Comparison of ENCODE assay signal across 8 mouse cellular contexts in genomic region chr5:52516072-52516476, GRCm38 (mm10). TPM values are rescaled to one million over a fixed set of nuclear protein-coding genes. Genes with fewer than 3 reads are reported as not detected.
DNase-seq lines count a peak whose midpoint lies in the region; ATAC-seq and TF ChIP-seq lines count a peak whose summit lies in the region.

No protein-coding gene starts in this region.

- peaks cover 2% of the 10 kb centered on the region; the same call in 1 of the 2 replicates for H3K27me3 ChIP-seq in hindbrain, embryonic 11.5 days (ENCODE audit: control insufficient read depth, insufficient read depth, low read length)
- peaks cover 5% of the 10 kb centered on the region; the same call in 1 of the 2 replicates for H3K27me3 ChIP-seq in limb, embryonic 15.5 days

- peak overlapping the region; percentile 57 for H3K9ac ChIP-seq in hindbrain, embryonic 11.5 days (ENCODE audit: low read depth, low read length)
- H3K9ac ChIP-seq in limb, embryonic 15.5 days: no peak overlapping the region

- H3K9me3 ChIP-seq in hindbrain, embryonic 11.5 days (ENCODE audit: control insufficient read depth, low read length): no peaks in the 10 kb centered on the region
- no peaks in the 10 kb centered on the region for H3K9me3 ChIP-seq in limb, embryonic 15.5 days

- H3K4me1 ChIP-seq in hindbrain, embryonic 11.5 days (replicated peaks; ENCODE audit: control insufficient read depth, insufficient read depth, low read length): 0 out of 2 replicates have a peak, but pooled peaks cover 2% of the 10 kb centered on the region
- peaks cover 9% of the 10 kb centered on the region; the same call in 1 of the 2 replicates for H3K4me1 ChIP-seq in limb, embryonic 15.5 days

- intact Hi-C loops in left cerebral cortex, adult 2 months (cut with DNase I): loop anchor here (5.0 kb wide), 2 partner anchors 141 to 306 kb away; no protein-coding TSS in a partner anchor
- intact Hi-C loops in gastrocnemius, postnatal 14 days (cut with DNase I; ENCODE audit: low total_unique reads): no loop called here

- H3K27ac ChIP-seq in left cerebral cortex, adult 2 months: no peak overlapping the region
- no peak overlapping the region for H3K27ac ChIP-seq in hindbrain, embryonic 11.5 days (ENCODE audit: low read depth, low read length)
- H3K27ac ChIP-seq in limb, embryonic 15.5 days: no peak overlapping the region

- H3K36me3 ChIP-seq in hindbrain, embryonic 11.5 days (ENCODE audit: control insufficient read depth, insufficient read depth, low read length): no peaks in the 10 kb centered on the region
- no peaks in the 10 kb centered on the region for H3K36me3 ChIP-seq in limb, embryonic 15.5 days

- peak overlapping the region; percentile 58 for H3K4me2 ChIP-seq in hindbrain, embryonic 11.5 days (replicated peaks; ENCODE audit: low read depth, low read length)
- H3K4me2 ChIP-seq in limb, embryonic 15.5 days: peak overlapping the region; percentile 33

- peak; percentile 71 for ATAC-seq in common myeloid progenitor, adult 5-6 weeks (replicated peaks; ENCODE audit: low read depth, poor library complexity, severe bottlenecking)
- ATAC-seq in hindbrain, embryonic 11.5 days (ENCODE audit: low FRiP score): peak; percentile 61
- ATAC-seq in limb, embryonic 15.5 days (ENCODE audit: insufficient number of reproducible peaks, low FRiP score, low TSS enrichment, low read depth): no peak

- DNase-seq in left cerebral cortex, adult 2 months (ENCODE audit: extremely low spot score in 1 of 2, low spot score in 2 of 2): peak in 1 of 2 experiments; percentile 28
- no peak for DNase-seq in left cerebral cortex, adult 11 months (ENCODE audit: low spot score)
- DNase-seq in hindbrain, embryonic 11.5 days (ENCODE audit: low spot score): peak; percentile 64
- DNase-seq in right cerebral cortex, postnatal 10 days (ENCODE audit: low spot score in 2 of 2): peak; percentile 53
- no peak for DNase-seq in gastrocnemius, postnatal 14 days
- no peak for DNase-seq in ovary, postnatal 36 days (ENCODE audit: low spot score)

- H3K4me3 ChIP-seq in left cerebral cortex, adult 2 months: peak overlapping the region; percentile 28
- H3K4me3 ChIP-seq in hindbrain, embryonic 11.5 days (ENCODE audit: low read depth, low read length): peak overlapping the region; percentile 18
- peak overlapping the region; percentile 15; the same call in 1 of the 2 replicates for H3K4me3 ChIP-seq in limb, embryonic 15.5 days

- TF ChIP-seq CTCF in left cerebral cortex, adult 2 months (IDR thresholded peaks at IDR 0.05): no peak

- 11% methylated on average over 21 of the region's 21 CpGs for WGBS in hindbrain, embryonic 11.5 days
- 15% methylated on average over 21 of the region's 21 CpGs for WGBS in limb, embryonic 15.5 days

RNA-seq across cellular contexts. Expression of gene Ccdc149, which starts 44.8 kb away (rescaled TPM):
- 10 to 100 TPM; 68.2 to 75.8 TPM for total RNA-seq in left cerebral cortex, adult 2 months (2021)
- 1.1 TPM in 1 of 2 replicates, not detected in the other for total RNA-seq in common myeloid progenitor, adult 5-6 weeks (2017)
- 3.1 and 3.4 TPM in 2 replicates for polyA plus RNA-seq in hindbrain, embryonic 11.5 days (2014; fragmentation: Nextera tagmentation; extraction: Ambion mirVana)
- 2.8 and 3.3 TPM in 2 replicates for polyA plus RNA-seq in limb, embryonic 15.5 days (2015; fragmentation: Nextera tagmentation; extraction: Ambion mirVana)
- 1 to 10 TPM; 2.2 to 2.6 TPM for total RNA-seq in gastrocnemius, postnatal 14 days (2021)

RNA-seq across cellular contexts. Expression of gene Lgi2, which starts 50.2 kb away (rescaled TPM):
- 10 to 100 TPM; 47.0 to 51.3 TPM for total RNA-seq in left cerebral cortex, adult 2 months (2021)
- total RNA-seq in common myeloid progenitor, adult 5-6 weeks (2017): not detected in 2 replicates
- polyA plus RNA-seq in hindbrain, embryonic 11.5 days (2014; fragmentation: Nextera tagmentation; extraction: Ambion mirVana): 1.5 TPM in 2 replicates
- 2.9 and 3.2 TPM in 2 replicates for polyA plus RNA-seq in limb, embryonic 15.5 days (2015; fragmentation: Nextera tagmentation; extraction: Ambion mirVana)
- total RNA-seq in gastrocnemius, postnatal 14 days (2021): 1 to 10 TPM; 2.6 to 3.5 TPM

Comparison
In these comparisons a context has a peak if more than half of its experiments do, and no peak if none do; other contexts are left out.
1. DNase-seq: peak in hindbrain, embryonic 11.5 days (single experiment) and right cerebral cortex, postnatal 10 days (2 of 2); none in left cerebral cortex, adult 11 months (single experiment), gastrocnemius, postnatal 14 days (single experiment) and ovary, postnatal 36 days (single experiment).
2. RNA of gene Ccdc149, which starts 44.8 kb away (total RNA-seq): 68.2 to 75.8 TPM in left cerebral cortex, adult 2 months; 2.2 to 2.6 TPM in gastrocnemius, postnatal 14 days and 1.1 TPM in common myeloid progenitor, adult 5-6 weeks; every median in the first group is over 10 times any median in the second.
3. RNA of gene Lgi2, which starts 50.2 kb away (total RNA-seq): 47.0 to 51.3 TPM in left cerebral cortex, adult 2 months; 2.6 to 3.5 TPM in gastrocnemius, postnatal 14 days and not detected in common myeloid progenitor, adult 5-6 weeks; every median in the first group is over 10 times any median in the second.
4. Peak in every context shown above with its lines, with median percentiles within 50 percentile points of each other: H3K4me3 ChIP-seq.